Mouse (Mus musculus) liver, embryonic 12.5 days (tissue): Measurements from ENCODE around the gene Exoc6. TPM values are rescaled to one million over a fixed set of nuclear protein-coding genes. Genes with fewer than 3 reads are reported as not detected.

Source experiments
- ATAC-seq: fragments of 200-750 bp; cut with Nextera tagmentation; 2 replicates; pipeline ENCODE4 v1.8.0; 2017; ENCODE audit warnings: moderate number of reproducible peaks, mild to moderate bottlenecking, moderate library complexity
- H3K27ac ChIP-seq: fragments of 300-500 bp; sonication (generic); 2 replicates; pipeline ENCODE4 v1.5.1; 2016; ENCODE audit warnings: mild to moderate bottlenecking
- H3K27me3 ChIP-seq: fragments of 300-500 bp; sonication (generic); replicated peaks from 2 replicates; pipeline ENCODE4 v1.6.1; 2016; ENCODE audit warnings: mild to moderate bottlenecking, moderate library complexity
- H3K36me3 ChIP-seq: fragments of 300-500 bp; sonication (generic); 2 replicates; pipeline ENCODE4 v1.6.1; 2016; ENCODE audit warnings: mild to moderate bottlenecking, moderate library complexity
- H3K4me1 ChIP-seq: fragments of 300-500 bp; sonication (generic); 2 replicates; pipeline ENCODE4 v1.6.1; 2016
- H3K4me2 ChIP-seq: fragments of 300-500 bp; sonication (generic); 2 replicates; pipeline ENCODE4 v1.6.1; 2016; ENCODE audit warnings: mild to moderate bottlenecking, moderate library complexity
- H3K4me3 ChIP-seq: fragments of 300-500 bp; sonication (generic); 2 replicates; pipeline ENCODE4 v1.5.1; 2016; ENCODE audit warnings: mild to moderate bottlenecking, moderate library complexity
- H3K9ac ChIP-seq: fragments of 300-500 bp; sonication (generic); 2 replicates; pipeline ENCODE4 v1.6.1; 2016; ENCODE audit warnings: mild to moderate bottlenecking, moderate library complexity
- H3K9me3 ChIP-seq: fragments of 300-500 bp; sonication (generic); replicated peaks from 2 replicates; pipeline ENCODE4 v1.6.1; 2016; ENCODE audit warnings: mild to moderate bottlenecking, moderate library complexity
- WGBS: fragments of 180-500 bp; shearing (Covaris S2); methylation state at CpG from one replicate; pipeline ENCODE4 v1.1.7; 2016; ENCODE audit not compliant: insufficient replicate concordance; 5-methylcytosine and 5-hydroxymethylcytosine counted together
- polyA plus RNA-seq: library from polyadenylated mRNA; unstranded; fragments of >200 nt; fragmentation: Nextera tagmentation; extraction: Ambion mirVana; gene quantifications from 2 replicates; pipeline ENCODE4 v1.2.1, GENCODE M21; 2016

Exoc6 gene
- polyA plus RNA-seq, 1 experiment from 2014 or later = 47.0 TPM

GRCm38 (mm10) chr19:37559286-37560079, 9.3 kb downstream of the Exoc6 start:
- Histone ChIP-seq H3K27ac (peak overlapping the region; percentile 87), H3K4me2 (peak overlapping the region; percentile 61), H3K4me3 (peak overlapping the region; percentile 27), H3K36me3 (peaks cover 1% of the 10 kb centered on the region; the same call in 1 of the 2 replicates), H3K9me3 (no peaks in the 10 kb centered on the region), H3K9ac (peak overlapping the region; percentile 62), H3K4me1 (peaks cover 85% of the 10 kb centered on the region), H3K27me3 (no peaks in the 10 kb centered on the region)
- 15% methylated on average over 9 of the region's 9 CpGs for WGBS
- ATAC-seq = peak; percentile 44

DNA sequence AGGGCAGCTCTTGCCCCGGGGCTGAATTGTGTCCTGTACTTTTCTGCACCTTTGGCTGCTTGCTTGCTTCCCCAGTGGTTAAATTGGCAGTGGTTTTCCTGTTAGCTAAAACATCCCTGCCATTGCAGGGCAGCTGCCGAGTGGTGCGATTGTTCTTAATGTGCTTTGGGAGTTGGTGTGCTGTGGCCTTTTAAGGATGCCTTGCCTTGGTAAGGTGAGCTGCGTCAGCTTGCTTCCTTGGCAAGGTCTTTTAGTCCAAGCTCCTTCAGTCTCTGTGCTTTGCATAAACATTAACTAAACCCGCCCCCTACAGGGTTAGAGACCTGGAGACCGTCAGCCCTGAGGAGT, 9.8 kb downstream of the Exoc6 start:
- Histone ChIP-seq H3K27ac (peak overlapping the region; percentile 87), H3K4me3 (peak overlapping the region; percentile 27), H3K4me2 (peak overlapping the region; percentile 61), H3K36me3 (no peaks in the 10 kb centered on the region), H3K9ac (peak overlapping the region; percentile 62), H3K4me1 (peaks cover 84% of the 10 kb centered on the region), H3K27me3 (no peaks in the 10 kb centered on the region), H3K9me3 (no peaks in the 10 kb centered on the region)
- ATAC-seq = no peak
- WGBS = 17% methylated on average over 6 of the region's 6 CpGs

- H3K4me2 ChIP-seq = peak overlapping the region; percentile 50
- 25% methylated on average over 10 of the region's 10 CpGs for WGBS
- H3K27ac ChIP-seq = peak overlapping the region; percentile 87
- peaks cover 76% of the 10 kb centered on the region for H3K4me1 ChIP-seq
- H3K27me3 ChIP-seq = no peaks in the 10 kb centered on the region
- peak overlapping the region; percentile 18 for H3K9ac ChIP-seq
- H3K36me3 ChIP-seq = no peaks in the 10 kb centered on the region
- H3K4me3 ChIP-seq = no peak overlapping the region
- ATAC-seq = peak; percentile 78
- no peaks in the 10 kb centered on the region for H3K9me3 ChIP-seq
Measured at GRCm38 (mm10) chr19:37561106-37561892, 11.1 kb downstream of the Exoc6 start.

DNA sequence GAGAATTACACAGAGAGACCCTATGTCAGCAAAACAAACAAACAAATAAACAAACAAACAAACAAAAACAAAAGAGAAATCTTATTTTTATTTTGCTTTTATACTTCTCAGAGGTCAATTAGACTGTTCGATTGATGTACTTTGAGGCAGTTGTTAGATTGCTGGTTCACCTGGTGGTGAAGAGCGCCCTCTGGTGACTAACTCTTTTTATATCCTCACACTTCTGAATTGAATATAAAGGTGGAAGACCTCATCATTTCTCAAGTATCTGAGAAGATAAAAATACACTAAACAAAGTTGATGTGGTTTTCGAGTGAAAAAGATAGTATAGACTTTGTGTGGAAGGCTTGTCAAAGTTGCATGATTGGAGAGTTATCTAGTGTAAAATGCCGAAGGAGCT, 13.5 kb downstream of the Exoc6 start:
- WGBS = 24% methylated on average over 4 of the region's 4 CpGs
- Histone ChIP-seq H3K27me3 (no peaks in the 10 kb centered on the region), H3K36me3 (peaks cover 8% of the 10 kb centered on the region; the same call in 1 of the 2 replicates), H3K4me2 (no peak overlapping the region), H3K9me3 (no peaks in the 10 kb centered on the region), H3K4me1 (peaks cover 56% of the 10 kb centered on the region), H3K4me3 (no peak overlapping the region), H3K9ac (no peak overlapping the region), H3K27ac (no peak overlapping the region)
- no peak for ATAC-seq

DNA sequence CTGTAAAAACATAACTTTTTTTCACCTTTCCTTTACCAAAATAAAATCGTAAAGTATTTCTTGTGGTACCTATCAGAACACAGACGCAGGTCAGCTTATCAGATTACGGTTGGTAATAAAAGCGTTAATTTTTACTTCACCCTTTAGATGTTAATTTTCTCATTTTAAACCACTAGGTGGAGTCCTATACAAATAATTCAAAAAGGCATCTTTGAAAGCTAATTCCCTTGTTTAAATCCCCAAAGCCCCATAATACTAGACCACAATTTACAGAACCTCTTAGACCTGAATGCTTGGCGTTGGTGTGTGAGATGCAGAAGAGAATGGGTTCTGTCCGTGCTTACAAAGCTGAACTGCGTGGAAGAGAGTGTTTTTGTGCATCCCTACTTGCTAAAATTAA, 15.6 kb downstream of the Exoc6 start:
- 52% methylated on average over 7 of the region's 7 CpGs for WGBS
- no peaks in the 10 kb centered on the region for H3K27me3 ChIP-seq
- no peak overlapping the region for H3K27ac ChIP-seq
- peaks cover 13% of the 10 kb centered on the region for H3K36me3 ChIP-seq
- H3K4me1 ChIP-seq = peaks cover 42% of the 10 kb centered on the region
- H3K4me3 ChIP-seq = no peak overlapping the region
- no peak overlapping the region for H3K9ac ChIP-seq
- ATAC-seq = no peak
- no peaks in the 10 kb centered on the region for H3K9me3 ChIP-seq
- H3K4me2 ChIP-seq = no peak overlapping the region

- no peak overlapping the region for H3K27ac ChIP-seq
Measured at GRCm38 (mm10) chr19:37569186-37569754, 19.1 kb downstream of the Exoc6 start.

DNA sequence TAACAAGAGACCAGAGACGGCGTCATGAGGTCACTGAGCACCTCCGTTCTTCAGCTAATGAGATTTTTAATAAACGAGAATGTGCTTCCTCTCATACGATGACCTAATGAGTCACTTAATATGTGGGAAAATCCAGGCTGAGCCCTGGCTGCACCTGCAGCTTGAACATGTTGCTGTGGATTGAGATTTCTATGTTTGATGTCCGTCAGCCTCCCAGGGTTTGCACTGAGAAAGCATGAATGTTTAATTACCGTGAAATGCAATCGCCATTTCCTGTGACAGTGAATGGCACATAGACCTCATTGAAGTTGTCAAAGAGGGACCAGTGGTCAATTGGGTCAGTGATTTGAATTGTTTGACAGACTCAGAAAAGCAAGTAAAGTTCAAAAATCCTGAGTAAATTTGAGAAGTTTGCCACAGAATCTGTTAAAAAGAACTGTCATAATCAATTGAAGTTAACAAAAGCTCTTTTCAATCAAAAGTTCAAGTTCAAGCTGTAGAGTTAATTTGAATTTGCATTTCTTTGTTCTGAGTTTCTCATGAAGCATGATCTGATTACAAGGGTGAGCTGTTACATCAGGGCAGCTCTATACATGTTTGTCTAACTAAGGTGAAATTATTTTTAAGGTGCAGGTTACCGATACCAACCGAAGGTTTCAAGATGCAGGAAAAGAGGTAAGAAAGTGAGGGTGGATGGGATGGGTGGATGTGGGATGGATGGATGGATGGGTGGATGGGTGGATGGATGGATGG, 20.9 kb downstream of the Exoc6 start:
- WGBS = 87% methylated on average over 10 of the region's 10 CpGs
- peaks cover 10% of the 10 kb centered on the region for H3K4me1 ChIP-seq

More at GRCm38 (mm10) chr19:37569186-37569754, 19.1 kb downstream of the Exoc6 start:
- Histone ChIP-seq H3K4me2 (no peak overlapping the region), H3K9me3 (no peaks in the 10 kb centered on the region), H3K9ac (no peak overlapping the region), H3K4me1 (peaks cover 16% of the 10 kb centered on the region), H3K4me3 (no peak overlapping the region), H3K36me3 (peaks cover 42% of the 10 kb centered on the region), H3K27me3 (no peaks in the 10 kb centered on the region)
- no peak for ATAC-seq
- 80% methylated on average over 12 of the region's 12 CpGs for WGBS

GRCm38 (mm10) chr19:37574802-37575201, 24.6 kb downstream of the Exoc6 start:
- Histone ChIP-seq H3K4me3 (no peak overlapping the region), H3K4me2 (no peak overlapping the region), H3K36me3 (peaks cover 73% of the 10 kb centered on the region), H3K27ac (no peak overlapping the region), H3K9ac (no peak overlapping the region), H3K9me3 (no peaks in the 10 kb centered on the region), H3K27me3 (no peaks in the 10 kb centered on the region), H3K4me1 (no peaks in the 10 kb centered on the region)
- WGBS = 55% methylated on average over 5 of the region's 5 CpGs
- no peak for ATAC-seq

More for the DNA sequence above, 20.9 kb downstream of the Exoc6 start:
- H3K27ac ChIP-seq = no peak overlapping the region
- H3K36me3 ChIP-seq = peaks cover 48% of the 10 kb centered on the region
- no peaks in the 10 kb centered on the region for H3K9me3 ChIP-seq
- no peak overlapping the region for H3K4me3 ChIP-seq
- H3K27me3 ChIP-seq = no peaks in the 10 kb centered on the region
- no peak for ATAC-seq
- no peak overlapping the region for H3K4me2 ChIP-seq
- H3K9ac ChIP-seq = no peak overlapping the region

- no peak for ATAC-seq
- H3K4me2 ChIP-seq = no peak overlapping the region
- H3K9me3 ChIP-seq = no peaks in the 10 kb centered on the region
- no peak overlapping the region for H3K27ac ChIP-seq
- peaks cover 69% of the 10 kb centered on the region for H3K36me3 ChIP-seq
- 0 out of 2 replicates have a peak, but pooled peaks cover 4% of the 10 kb centered on the region for H3K4me1 ChIP-seq
- no peaks in the 10 kb centered on the region for H3K27me3 ChIP-seq
- no peak overlapping the region for H3K4me3 ChIP-seq
- WGBS = 78% methylated on average over 4 of the region's 4 CpGs
- no peak overlapping the region for H3K9ac ChIP-seq
Measured at GRCm38 (mm10) chr19:37579607-37580006, 29.4 kb downstream of the Exoc6 start.

DNA sequence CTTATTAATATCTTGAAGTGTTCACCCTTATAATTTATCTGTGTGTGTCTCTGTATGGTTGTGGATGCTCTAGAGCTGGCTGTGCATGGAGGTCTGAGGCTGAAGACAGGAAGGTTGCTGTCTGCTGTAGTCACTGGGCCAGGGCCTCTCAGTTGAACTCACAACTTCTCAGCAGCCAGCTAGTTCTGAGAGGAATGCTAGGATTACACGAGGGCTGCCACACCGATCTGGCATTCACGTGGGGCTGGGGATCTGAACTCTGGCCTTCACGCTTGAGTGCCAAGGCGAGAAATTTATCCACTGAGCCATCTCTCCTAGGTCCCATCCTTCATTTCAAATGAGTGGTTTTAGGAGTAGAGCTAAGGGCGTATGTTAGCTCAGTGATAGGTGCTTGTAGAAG, 30.2 kb downstream of the Exoc6 start:
- WGBS = 89% methylated on average over 6 of the region's 6 CpGs

DNA sequence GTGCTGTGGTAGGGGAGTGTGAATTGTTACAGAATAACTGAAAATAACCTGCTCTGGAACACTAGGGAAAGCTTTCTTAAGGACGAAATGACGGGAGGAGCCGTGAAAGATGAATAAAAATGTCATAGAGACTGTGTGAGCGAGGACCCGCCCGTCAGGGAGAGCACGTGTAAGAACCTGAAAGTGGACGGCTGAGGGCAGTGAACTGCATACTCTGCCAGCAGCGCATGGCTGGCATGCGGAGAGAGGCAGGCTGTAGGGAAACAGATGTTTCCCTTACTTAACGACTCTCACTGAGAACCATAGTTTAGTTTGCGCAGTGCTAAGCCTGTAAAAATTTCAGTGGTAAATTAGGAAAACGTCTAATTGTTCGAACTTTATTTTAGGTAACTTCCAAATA, 35.0 kb downstream of the Exoc6 start:
- no peak overlapping the region for H3K4me2 ChIP-seq
- 0 out of 2 replicates have a peak, but pooled peaks cover 4% of the 10 kb centered on the region for H3K4me1 ChIP-seq
- H3K27ac ChIP-seq = no peak overlapping the region
- 74% methylated on average over 14 of the region's 14 CpGs for WGBS
- no peak overlapping the region for H3K4me3 ChIP-seq
- no peak overlapping the region for H3K9ac ChIP-seq
- no peaks in the 10 kb centered on the region for H3K9me3 ChIP-seq
- ATAC-seq = no peak
- peaks cover 72% of the 10 kb centered on the region for H3K36me3 ChIP-seq
- no peaks in the 10 kb centered on the region for H3K27me3 ChIP-seq

More for the DNA sequence above, 30.2 kb downstream of the Exoc6 start:
- no peaks in the 10 kb centered on the region for H3K27me3 ChIP-seq
- no peak overlapping the region for H3K9ac ChIP-seq
- H3K36me3 ChIP-seq = peaks cover 71% of the 10 kb centered on the region
- ATAC-seq = no peak
- no peak overlapping the region for H3K4me2 ChIP-seq
- H3K4me3 ChIP-seq = no peak overlapping the region
- no peaks in the 10 kb centered on the region for H3K9me3 ChIP-seq
- 0 out of 2 replicates have a peak, but pooled peaks cover 4% of the 10 kb centered on the region for H3K4me1 ChIP-seq
- H3K27ac ChIP-seq = no peak overlapping the region
